Mouse (Mus musculus) heart, embryonic 14.5 days (tissue): ENCODE results near the gene Gm20696. TPM values are rescaled to one million over a fixed set of nuclear protein-coding genes. Genes with fewer than 3 reads are reported as not detected.

ENCODE experiments used
- ATAC-seq: fragments of 200-750 bp; cut with Nextera tagmentation; 2 replicates; pipeline ENCODE4 v1.8.0; 2017; ENCODE audit warnings: low read depth, moderate TSS enrichment; ENCODE audit not compliant: insufficient number of reproducible peaks, insufficient read depth, low FRiP score
- H3K27ac ChIP-seq, 2 experiments: fragments of 200-500 bp in 1 of 2; fragments of 300-500 bp in 1 of 2; sonication (generic) in 1 of 2; replicated peaks in 1 of 2; 2 replicates each; pipeline ENCODE4 v1.5.1; 2012 to 2014; ENCODE audit warnings: low read depth in 2 of 2, low read length in 2 of 2, control low read depth in 1 of 2, mild to moderate bottlenecking in 1 of 2, mixed read lengths in 1 of 2; ENCODE audit not compliant: control insufficient read depth in 1 of 2, insufficient read depth in 1 of 2
- H3K27me3 ChIP-seq: fragments of 300-500 bp; sonication (generic); 2 replicates; pipeline ENCODE4 v1.6.1; 2014; ENCODE audit warnings: mild to moderate bottlenecking, low read length, control low read depth; ENCODE audit not compliant: control insufficient read depth, insufficient read depth
- H3K36me3 ChIP-seq: fragments of 300-500 bp; sonication (generic); 2 replicates; pipeline ENCODE4 v1.6.1; 2014; ENCODE audit warnings: mild to moderate bottlenecking, control low read depth, low read length, mixed read lengths; ENCODE audit not compliant: control insufficient read depth, insufficient read depth
- H3K4me1 ChIP-seq, 2 experiments: fragments of 200-500 bp in 1 of 2; fragments of 300-500 bp in 1 of 2; sonication (generic) in 1 of 2; 2 replicates each; pipeline ENCODE4 v1.6.1; 2012 to 2014; ENCODE audit warnings: low read length in 2 of 2, control low read depth in 1 of 2, mixed read lengths in 1 of 2; ENCODE audit not compliant: control insufficient read depth in 2 of 2, insufficient read depth in 2 of 2
- H3K4me2 ChIP-seq: fragments of 300-500 bp; sonication (generic); 2 replicates; pipeline ENCODE4 v1.6.1; 2014; ENCODE audit warnings: mild to moderate bottlenecking, low read length
- H3K4me3 ChIP-seq, 2 experiments: fragments of 200-500 bp in 1 of 2; fragments of 300-500 bp in 1 of 2; sonication (generic) in 1 of 2; 2 replicates each; pipeline ENCODE4 v1.5.1; 2012 to 2014; ENCODE audit warnings: low read length in 2 of 2, mild to moderate bottlenecking in 2 of 2, control low read depth in 1 of 2, low read depth in 1 of 2, moderate library complexity in 1 of 2; ENCODE audit not compliant: control insufficient read depth in 1 of 2, insufficient read depth in 1 of 2
- H3K9ac ChIP-seq: fragments of 300-500 bp; sonication (generic); 2 replicates; pipeline ENCODE4 v1.6.1; 2014; ENCODE audit warnings: mild to moderate bottlenecking, low read length
- H3K9me3 ChIP-seq: fragments of 300-500 bp; sonication (generic); 2 replicates; pipeline ENCODE4 v1.6.1; 2016; ENCODE audit warnings: low read length, control low read depth; ENCODE audit not compliant: control insufficient read depth
- WGBS: fragments of 180-500 bp; shearing (Covaris S2); extraction: QIAGEN DNeasy Blood & Tissue Kit; methylation state at CpG from one replicate; pipeline ENCODE4 v1.1.7; 2014; 5-methylcytosine and 5-hydroxymethylcytosine counted together
- microRNA-seq: library from miRNA; unstranded; fragments of <30 nt; microRNA quantifications from one replicate; pipeline ENCODE4, GENCODE M21; 2016
- polyA plus RNA-seq: library from polyadenylated mRNA; unstranded; fragments of >200 nt; fragmentation: Nextera tagmentation; extraction: Ambion mirVana; gene quantifications from 2 replicates; pipeline ENCODE4 v1.2.1, GENCODE M21; 2014

Gene Gm20696
- polyA plus RNA-seq, 1 experiment from 2014 or later = 3.9 TPM

GRCm38 (mm10) chr6:99211663-99212333 lies 454.8 kb downstream of the Gm20696 start:
- no peaks in the 10 kb centered on the region for H3K27me3 ChIP-seq
- H3K36me3 ChIP-seq = peaks cover 13% of the 10 kb centered on the region
- no peak overlapping the region for H3K27ac ChIP-seq
- H3K9ac ChIP-seq = no peak overlapping the region
- 79% methylated on average over 5 of the region's 5 CpGs for WGBS
- ATAC-seq = no peak
- H3K4me2 ChIP-seq = no peak overlapping the region
- no peak overlapping the region for H3K4me3 ChIP-seq
- H3K4me1 ChIP-seq = peaks cover 6 to 20% of the 10 kb centered on the region in 2 experiments; a peak in 3 of 4 replicates
- no peaks in the 10 kb centered on the region for H3K9me3 ChIP-seq

GRCm38 (mm10) chr6:99210161-99210560 lies 456.4 kb downstream of the Gm20696 start:
- Histone ChIP-seq H3K9me3 (no peaks in the 10 kb centered on the region), H3K36me3 (peaks cover 13% of the 10 kb centered on the region), H3K27me3 (no peaks in the 10 kb centered on the region), H3K4me1 (peaks cover 12 to 34% of the 10 kb centered on the region in 2 experiments; a peak in 3 of 4 replicates), H3K9ac (no peak overlapping the region), H3K27ac (no peak overlapping the region), H3K4me2 (no peak overlapping the region), H3K4me3 (no peak overlapping the region)
- WGBS = 64% methylated on average over 7 of the region's 7 CpGs
- ATAC-seq = no peak

Small RNAs within 50 kb of the gene (microRNA-seq; reads per million reads assigned to microRNA genes)
- not detected for gene Gm22328

Other genes with a start within 250 kb of the Gm20696 start
- 87.6 and 88.1 TPM in 2 replicates for gene Foxp1, start 144.1 kb downstream of the Gm20696 start, polyA plus RNA-seq
- gene Eif4e3, start within 50 bp of the Gm20696 start, polyA plus RNA-seq = 7.9 and 10.1 TPM in 2 replicates
- 1.6 and 1.8 TPM in 2 replicates for gene Gpr27, start 25.9 kb upstream of the Gm20696 start, polyA plus RNA-seq
- gene Prok2, start 59.6 kb upstream of the Gm20696 start, polyA plus RNA-seq = not detected in 2 replicates